Comparison of ENCODE assay signal across 9 mouse cellular contexts in genomic region chr17:71872976-71873375, GRCm38 (mm10).
A peak's percentile ranks its signal among the peaks of the same experiment; 100 is the strongest.
DNase-seq lines count a peak whose midpoint lies in the region; ATAC-seq and TF ChIP-seq lines count a peak whose summit lies in the region.
"Had no signal": no experiment of that assay in that cellular context is flagged by ENCODE, and none has a peak within 500 bp of the region (broad histone marks: within the 10 kb centered on the region; RNA-seq: fewer than 3 reads in every experiment).

No protein-coding gene starts in this region.

- 67% methylated on average over 5 of the region's 5 CpGs for WGBS in midbrain, embryonic 11.5 days
- 67% methylated on average over 5 of the region's 5 CpGs for WGBS in midbrain, embryonic 16.5 days

- H3K4me2 ChIP-seq in midbrain, embryonic 11.5 days: no peak overlapping the region
- no peak overlapping the region for H3K4me2 ChIP-seq in midbrain, embryonic 16.5 days (ENCODE audit: low read length)
- H3K4me2 ChIP-seq: hindbrain, embryonic 15.5 days had no signal

- no peak for ATAC-seq in midbrain, embryonic 11.5 days (ENCODE audit: low FRiP score)
- no peak for ATAC-seq in midbrain, embryonic 16.5 days
- ATAC-seq in megakaryocyte, adult 5-6 weeks (ENCODE audit: poor library complexity, severe bottlenecking): peak; percentile 60
- no peak for ATAC-seq in monocyte, adult 5-6 weeks (replicated peaks; ENCODE audit: insufficient number of reproducible peaks, low FRiP score, low TSS enrichment, poor library complexity, severe bottlenecking)

- DNase-seq in cerebellum, postnatal 14 days: peak; percentile 32 to 52
- DNase-seq in cerebellum, adult 11 months: no peak
- DNase-seq in midbrain, embryonic 11.5 days (ENCODE audit: low spot score, missing footprints): peak; percentile 91
- DNase-seq in Muller cell, postnatal 12 days (ENCODE audit: inconsistent ontology term): no peak

- H3K27me3 ChIP-seq in midbrain, embryonic 11.5 days (ENCODE audit: control insufficient read depth, insufficient read depth, low read length): peaks cover 2% of the 10 kb centered on the region; the same call in 1 of the 2 replicates
- no peaks in the 10 kb centered on the region; the same call in 1 of the 2 replicates for H3K27me3 ChIP-seq in midbrain, embryonic 16.5 days (ENCODE audit: control insufficient read depth, insufficient read depth, low read depth, low read length)
- H3K27me3 ChIP-seq: hindbrain, embryonic 15.5 days had no signal

- H3K36me3 ChIP-seq in midbrain, embryonic 11.5 days (ENCODE audit: control insufficient read depth, insufficient read depth, low read length): no peaks in the 10 kb centered on the region
- H3K36me3 ChIP-seq in midbrain, embryonic 16.5 days (ENCODE audit: control insufficient read depth, insufficient read depth, low read length): no peaks in the 10 kb centered on the region
- H3K36me3 ChIP-seq: hindbrain, embryonic 15.5 days had no signal

- no peak overlapping the region for H3K9ac ChIP-seq in midbrain, embryonic 11.5 days (ENCODE audit: low read length)
- no peak overlapping the region for H3K9ac ChIP-seq in midbrain, embryonic 16.5 days (ENCODE audit: low read depth, low read length)
- H3K9ac ChIP-seq: hindbrain, embryonic 15.5 days had no signal

- peaks cover 5% of the 10 kb centered on the region for H3K4me1 ChIP-seq in midbrain, embryonic 11.5 days (ENCODE audit: control insufficient read depth, insufficient read depth, low read length)
- peaks cover 12% of the 10 kb centered on the region; the same call in 1 of the 2 replicates for H3K4me1 ChIP-seq in midbrain, embryonic 16.5 days (ENCODE audit: control insufficient read depth, insufficient read depth, low read length)
- no peaks in the 10 kb centered on the region for H3K4me1 ChIP-seq in cortical plate, adult 2 months (ENCODE audit: control insufficient read depth, insufficient read depth, low read length)

- no peak overlapping the region for H3K4me3 ChIP-seq in midbrain, embryonic 11.5 days (ENCODE audit: low read depth, low read length)
- H3K4me3 ChIP-seq in midbrain, embryonic 16.5 days (ENCODE audit: low read depth, low read length): no peak overlapping the region
- H3K4me3 ChIP-seq in cortical plate, adult 2 months (ENCODE audit: insufficient read depth, low read length): no peak overlapping the region
- H3K4me3 ChIP-seq: hindbrain, embryonic 15.5 days had no signal

- H3K27ac ChIP-seq in midbrain, embryonic 11.5 days (ENCODE audit: low read depth, low read length): no peak overlapping the region
- no peak overlapping the region for H3K27ac ChIP-seq in midbrain, embryonic 16.5 days (ENCODE audit: low read length)
- H3K27ac ChIP-seq in cortical plate, adult 2 months (ENCODE audit: insufficient read depth, low read length): no peak overlapping the region
- H3K27ac ChIP-seq: hindbrain, embryonic 15.5 days had no signal

- peak; percentile 34; the same call in 1 of the 2 replicates for TF ChIP-seq CTCF in cortical plate, adult 2 months (IDR thresholded peaks at IDR 0.05; ENCODE audit: extremely low read depth, insufficient read depth, low read length)

- no peaks in the 10 kb centered on the region for H3K9me3 ChIP-seq in midbrain, embryonic 11.5 days (ENCODE audit: control insufficient read depth, low read length)
- no peaks in the 10 kb centered on the region for H3K9me3 ChIP-seq in midbrain, embryonic 16.5 days (replicated peaks; ENCODE audit: control insufficient read depth, low read length, poor library complexity, severe bottlenecking)
- H3K9me3 ChIP-seq: hindbrain, embryonic 15.5 days had no signal

- TF ChIP-seq POLR2A in cortical plate, adult 2 months (IDR thresholded peaks at IDR 0.05; ENCODE audit: extremely low read depth, insufficient read depth, low read length): no peak

Comparison
In these comparisons a context has a peak if more than half of its experiments do, and no peak if none do; other contexts are left out.
1. DNase-seq: peak in cerebellum, postnatal 14 days (2 of 2) and midbrain, embryonic 11.5 days (single experiment); none in cerebellum, adult 11 months (single experiment) and Muller cell, postnatal 12 days (single experiment).